Mouse (Mus musculus) embryonic fibroblast, embryonic 13.5 days (primary cell): ENCODE results near the gene Lif. TPM values are rescaled to one million over a fixed set of nuclear protein-coding genes. Genes with fewer than 3 reads are reported as not detected.
A peak's percentile ranks its signal among the peaks of the same experiment; 100 is the strongest.

Experiments
- H3K27ac ChIP-seq: 2 replicates; pipeline ENCODE4 v1.5.1; 2012; ENCODE audit warnings: low read length, control low read depth, inconsistent platforms; ENCODE audit not compliant: insufficient read depth
- H3K4me1 ChIP-seq: 2 replicates; pipeline ENCODE4 v1.6.1; 2011; ENCODE audit warnings: low read length; ENCODE audit not compliant: control insufficient read depth, insufficient read depth
- H3K4me3 ChIP-seq: 2 replicates; pipeline ENCODE4 v1.5.1; 2011; ENCODE audit warnings: mild to moderate bottlenecking, control low read depth, low read length; ENCODE audit not compliant: insufficient read depth
- CTCF ChIP-seq: IDR thresholded peaks from 2 replicates; pipeline ENCODE4 v1.5.1; 2011; ENCODE audit warnings: mild to moderate bottlenecking, control low read depth, low read length, moderate library complexity, borderline replicate concordance; ENCODE audit not compliant: insufficient read depth
- POLR2A ChIP-seq: IDR thresholded peaks from 2 replicates; pipeline ENCODE4 v1.6.1; 2011; ENCODE audit warnings: low read depth, mild to moderate bottlenecking, control low read depth, low read length, moderate library complexity
- polyA plus RNA-seq: library from polyadenylated mRNA; stranded (reverse); fragments of >200 nt; gene quantifications from 2 replicates; pipeline ENCODE4 v1.2.4, GENCODE M21; 2011; ENCODE audit warnings: low read depth; ENCODE audit not compliant: missing spikeins, insufficient read length

Gene Lif
- 17.0 and 20.3 TPM in 2 replicates for polyA plus RNA-seq

GRCm38 (mm10) chr11:4256846-4257607 is at the start of gene Lif:
Gene Lif, plus strand, starts transcription at chr11:4257557.
- H3K4me3 ChIP-seq = no peak within 1 kb of the TSS
- H3K27ac ChIP-seq = no peak within 1 kb of the TSS
- TF ChIP-seq POLR2A = no peak
- TF ChIP-seq CTCF = no peak
- peaks cover 3% of the 10 kb centered on the region; the same call in 1 of the 2 replicates for H3K4me1 ChIP-seq

GRCm38 (mm10) chr11:4207655-4208054 is 49.7 kb upstream of the Lif start:
- no peak for TF ChIP-seq POLR2A
- TF ChIP-seq CTCF = no peak
- H3K4me1 ChIP-seq = peaks cover 4% of the 10 kb centered on the region; the same call in 1 of the 2 replicates
- no peak overlapping the region for H3K27ac ChIP-seq
- no peak overlapping the region for H3K4me3 ChIP-seq

GRCm38 (mm10) chr11:4209556-4209955 is 47.8 kb upstream of the Lif start:
- no peak for TF ChIP-seq POLR2A
- TF ChIP-seq CTCF = no peak
- Histone ChIP-seq H3K27ac (no peak overlapping the region), H3K4me3 (no peak overlapping the region), H3K4me1 (peaks cover 4% of the 10 kb centered on the region; the same call in 1 of the 2 replicates)

- H3K4me1 ChIP-seq = peaks cover 4% of the 10 kb centered on the region; the same call in 1 of the 2 replicates
- TF ChIP-seq POLR2A (no peak), CTCF (no peak)
- H3K4me3 ChIP-seq = no peak overlapping the region
Observed at GRCm38 (mm10) chr11:4210786-4211185, 46.6 kb upstream of the Lif start.

DNA sequence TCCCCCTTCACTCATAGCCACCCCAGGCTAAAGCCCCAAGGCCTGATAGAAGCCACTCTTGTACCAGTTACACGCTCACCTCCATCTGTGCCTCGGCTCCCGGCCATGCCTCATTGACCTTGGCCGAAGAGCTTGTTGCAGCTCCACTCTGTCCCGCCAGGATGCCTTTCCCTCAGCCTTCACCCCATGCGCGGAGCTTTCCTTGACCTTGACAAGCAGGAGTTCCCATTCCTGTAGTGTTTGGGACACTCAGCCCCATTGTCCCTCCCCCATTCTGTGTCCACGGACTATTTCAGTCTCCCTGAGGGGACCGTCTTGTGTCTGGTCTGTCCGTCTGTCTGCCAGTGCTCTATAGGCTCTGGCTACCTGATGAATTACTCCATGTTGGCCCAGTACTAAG is 44.2 kb upstream of the Lif start:
- Histone ChIP-seq H3K27ac (no peak overlapping the region), H3K4me3 (no peak overlapping the region), H3K4me1 (no peaks in the 10 kb centered on the region)
- TF ChIP-seq CTCF (no peak), POLR2A (no peak)

More at GRCm38 (mm10) chr11:4210786-4211185, 46.6 kb upstream of the Lif start:
- no peak overlapping the region for H3K27ac ChIP-seq

GRCm38 (mm10) chr11:4214572-4214971 is 42.8 kb upstream of the Lif start:
- H3K4me3 ChIP-seq = no peak overlapping the region
- TF ChIP-seq POLR2A = no peak
- TF ChIP-seq CTCF = no peak
- H3K4me1 ChIP-seq = no peaks in the 10 kb centered on the region
- H3K27ac ChIP-seq = no peak overlapping the region

DNA sequence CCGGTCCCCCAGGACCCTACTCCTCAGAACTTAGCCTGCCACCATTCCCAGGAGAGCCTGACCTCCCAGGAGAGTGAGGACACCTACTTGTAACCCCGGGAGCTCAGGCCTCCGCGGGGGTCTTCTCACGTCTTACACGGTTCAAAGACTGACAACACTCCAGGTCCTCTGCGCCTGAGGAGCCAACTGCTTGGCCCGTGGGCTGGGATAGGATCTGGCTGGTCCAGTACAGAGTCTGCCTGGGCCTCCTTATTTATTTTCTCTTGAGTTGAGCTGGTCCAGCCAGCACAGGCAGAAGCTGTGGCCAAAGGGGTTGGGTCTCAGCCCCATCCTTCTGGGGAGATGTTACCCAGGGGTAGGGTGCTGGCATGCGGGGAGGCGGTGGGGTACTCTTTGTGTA is 42.3 kb upstream of the Lif start:
- H3K4me1 ChIP-seq = no peaks in the 10 kb centered on the region
- H3K4me3 ChIP-seq = no peak overlapping the region
- H3K27ac ChIP-seq = no peak overlapping the region
- TF ChIP-seq CTCF = no peak
- no peak for TF ChIP-seq POLR2A

DNA sequence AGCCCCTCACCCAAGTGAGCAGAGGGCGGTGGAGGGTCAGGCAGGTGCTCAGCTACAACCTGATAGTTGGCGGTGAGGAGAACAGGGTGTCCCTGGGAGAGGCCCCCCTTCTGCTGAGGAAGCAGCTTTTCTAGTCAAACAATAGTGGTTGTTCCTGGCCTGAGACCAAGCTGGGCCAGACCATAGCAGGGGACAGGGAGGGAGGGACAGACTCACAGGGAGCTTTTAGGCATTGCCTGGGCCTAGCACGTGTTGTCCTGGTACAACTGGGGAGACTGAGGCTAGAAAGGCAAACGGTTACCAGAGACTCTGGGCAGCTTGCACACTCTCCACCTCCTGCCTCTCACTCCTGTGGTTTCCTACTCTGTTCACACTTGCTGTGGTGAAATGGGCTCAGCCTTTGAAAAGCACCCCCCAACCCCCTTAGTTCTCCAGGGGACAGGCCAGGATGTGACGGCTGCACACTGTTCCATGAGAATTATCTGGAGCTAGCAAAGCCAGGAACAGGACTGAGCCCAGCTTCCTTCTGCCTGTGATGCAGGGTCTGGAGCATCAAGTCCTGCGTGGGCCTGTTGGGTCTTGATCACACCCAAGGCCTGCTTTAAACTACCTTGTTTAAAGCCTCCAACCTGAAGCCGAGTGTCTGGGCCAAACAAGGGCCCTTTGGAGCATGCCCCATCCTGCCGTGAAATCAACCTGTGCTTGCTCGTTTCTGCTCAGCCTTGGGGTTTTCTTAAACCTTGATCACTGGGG is 40.9 kb upstream of the Lif start:
- no peaks in the 10 kb centered on the region for H3K4me1 ChIP-seq
- TF ChIP-seq POLR2A = no peak
- no peak for TF ChIP-seq CTCF
- H3K27ac ChIP-seq = no peak overlapping the region
- no peak overlapping the region for H3K4me3 ChIP-seq

DNA sequence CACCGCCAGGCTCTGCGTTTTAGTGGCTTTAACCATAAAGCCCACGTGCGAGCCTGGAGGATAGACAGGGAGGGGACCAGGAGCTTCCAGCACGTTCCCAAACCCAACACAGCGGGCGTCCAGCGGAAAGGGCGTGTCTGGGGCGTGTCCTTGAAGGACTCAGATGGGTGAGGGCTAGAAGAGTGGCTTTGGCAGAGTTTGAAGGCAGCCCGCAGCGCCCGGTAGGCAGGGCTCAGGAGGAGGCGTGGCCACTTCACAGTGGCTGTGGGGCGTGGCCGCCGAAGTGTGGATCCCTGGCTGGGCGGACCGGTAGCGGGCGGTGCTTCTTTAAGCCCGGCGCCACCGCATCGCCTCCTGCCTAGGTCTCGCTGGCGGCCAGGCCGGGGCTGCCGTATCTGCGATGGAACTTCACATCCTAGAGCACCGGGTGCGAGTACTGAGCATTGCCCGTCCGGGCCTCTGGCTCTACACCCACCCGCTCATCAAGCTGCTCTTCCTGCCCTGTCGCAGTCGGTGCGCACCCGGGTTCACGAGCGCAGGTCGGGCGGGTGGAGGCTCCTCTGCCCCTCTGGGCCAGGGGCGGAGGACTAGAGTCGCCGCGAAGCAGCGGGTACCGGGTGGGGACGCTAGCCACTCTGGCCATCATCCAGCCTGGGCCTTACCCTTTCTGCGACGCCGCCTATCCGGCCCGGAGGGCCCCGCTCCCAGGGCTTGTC is 39.3 kb upstream of the Lif start, which contains the start of gene Castor1:
Gene Castor1 (plus strand): TSS at position 312 of the 716 bp plus-strand sequence.
- peak; percentile 92 for TF ChIP-seq POLR2A
- no peak for TF ChIP-seq CTCF
- H3K27ac ChIP-seq = peak within 1 kb of the TSS; percentile 49
- H3K4me1 ChIP-seq = no peaks in the 10 kb centered on the region
- H3K4me3 ChIP-seq = peak within 1 kb of the TSS; percentile 51

- TF ChIP-seq POLR2A (no peak), CTCF (no peak)
- peak overlapping the region; percentile 51 for H3K4me3 ChIP-seq
- no peaks in the 10 kb centered on the region for H3K4me1 ChIP-seq
- peak overlapping the region; percentile 49 for H3K27ac ChIP-seq
Observed at GRCm38 (mm10) chr11:4218637-4219036, 38.7 kb upstream of the Lif start.
